Mouse (Mus musculus): ENCODE data around the gene Plek2.
A peak's percentile ranks its signal among the peaks of the same experiment; 100 is the strongest.
"Not testable (repeated sequence)": the region's sequence is repeated elsewhere in the genome, so short reads cannot be mapped to it uniquely, and the experiment has no call there.

Gene Plek2

GRCm38 (mm10) chr12:78906707-78907162 is at the start of gene Plek2:
Gene Plek2 (minus strand): TSS chr12:78906964.
- DNase-seq (ENCODE audit: low spot score in 2 of 2), result no peak

GRCm38 (mm10) chr12:78956405-78956804 is 49.6 kb upstream of the Plek2 start:
- no peak for DNase-seq (ENCODE audit: low spot score in 2 of 2)

DNA sequence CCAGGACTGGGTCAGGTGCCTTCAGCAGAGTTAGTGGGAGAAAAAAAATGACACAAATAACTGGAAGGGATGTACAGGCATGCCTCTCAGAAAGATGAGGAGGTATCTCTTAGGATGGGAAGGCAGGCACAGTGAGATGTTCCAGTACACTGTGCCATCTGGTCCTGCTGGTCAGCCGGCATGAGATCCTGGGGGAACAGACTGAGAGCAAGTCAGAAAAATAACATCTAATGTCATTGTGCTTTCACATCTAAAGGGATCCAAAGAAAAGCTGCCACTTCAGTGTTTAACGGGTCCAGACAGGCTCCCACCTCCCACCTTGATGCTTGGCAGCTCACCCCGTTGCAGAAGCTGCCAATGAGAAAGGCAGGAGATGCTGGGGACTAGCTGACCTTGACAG is 45.7 kb upstream of the Plek2 start:
- DNase-seq (ENCODE audit: low spot score in 2 of 2), result peak in 1 of 2 experiments; percentile 9

DNA sequence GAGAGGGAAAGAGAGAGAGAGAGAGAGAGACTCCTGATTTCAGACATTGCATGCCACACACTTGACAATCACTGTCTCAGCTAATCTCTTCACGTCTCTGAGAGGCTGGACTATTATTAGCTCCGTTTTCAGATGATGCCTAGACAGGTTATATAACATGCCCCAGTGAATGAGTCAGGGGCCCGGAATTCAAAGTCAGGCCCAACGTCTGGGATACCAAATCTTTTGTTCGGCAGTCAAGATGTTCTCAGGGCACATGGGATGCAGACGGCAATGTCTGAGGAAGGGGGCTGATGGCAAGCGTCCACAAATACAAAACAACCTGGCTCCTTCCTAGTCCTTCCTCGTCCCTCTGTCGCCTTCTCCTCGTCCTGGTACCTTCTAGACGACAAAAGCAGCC is 45.3 kb upstream of the Plek2 start:
- peak; percentile 8 for DNase-seq (ENCODE audit: low spot score in 2 of 2)

DNA sequence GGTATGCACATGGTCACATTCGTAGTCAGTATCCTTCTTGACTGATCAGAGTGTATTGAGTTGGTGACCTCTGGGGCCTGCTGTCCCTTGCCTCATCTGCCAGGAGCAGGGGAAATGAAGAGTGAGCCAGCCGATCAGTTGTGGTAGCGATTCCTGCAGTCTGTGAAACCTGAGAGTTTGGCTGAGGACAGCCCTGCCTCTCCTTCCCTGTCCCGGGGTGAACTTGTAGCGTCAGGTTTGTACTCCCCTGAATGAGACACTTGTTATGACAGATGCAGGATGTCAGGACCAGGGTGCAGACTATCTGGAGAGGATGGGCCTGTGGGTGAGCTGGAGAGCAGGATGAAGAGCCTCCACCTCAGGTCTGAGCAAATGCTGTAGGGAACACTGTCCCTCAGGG is 40.9 kb upstream of the Plek2 start:
- no peak for DNase-seq (ENCODE audit: low spot score in 2 of 2)

GRCm38 (mm10) chr12:78947161-78947560 is 40.4 kb upstream of the Plek2 start:
- no peak for DNase-seq (ENCODE audit: low spot score in 2 of 2)

GRCm38 (mm10) chr12:78942931-78943330 is 36.2 kb upstream of the Plek2 start:
- no peak for DNase-seq (ENCODE audit: low spot score in 2 of 2)

DNA sequence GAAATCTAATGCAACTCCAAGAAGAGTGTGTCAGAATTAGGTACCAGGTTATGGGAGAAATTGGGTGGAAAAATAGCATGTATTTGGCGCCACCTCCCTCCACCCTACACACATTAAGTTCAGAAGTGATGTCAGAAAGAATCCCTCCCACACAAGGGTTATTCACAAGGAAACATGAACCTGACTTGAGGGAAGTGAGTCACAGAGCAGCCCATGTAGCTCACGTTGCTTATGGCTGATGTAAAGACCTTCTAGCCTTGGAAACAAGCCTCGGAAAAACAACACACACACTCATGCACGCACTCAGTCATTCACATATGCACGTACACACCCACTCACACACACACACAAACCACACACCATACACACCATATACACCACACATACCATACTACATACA is 33.3 kb upstream of the Plek2 start:
- no peak for DNase-seq (ENCODE audit: low spot score in 2 of 2)

GRCm38 (mm10) chr12:78939393-78940037 is 32.8 kb upstream of the Plek2 start:
- no peak for DNase-seq (ENCODE audit: low spot score in 2 of 2)

DNA sequence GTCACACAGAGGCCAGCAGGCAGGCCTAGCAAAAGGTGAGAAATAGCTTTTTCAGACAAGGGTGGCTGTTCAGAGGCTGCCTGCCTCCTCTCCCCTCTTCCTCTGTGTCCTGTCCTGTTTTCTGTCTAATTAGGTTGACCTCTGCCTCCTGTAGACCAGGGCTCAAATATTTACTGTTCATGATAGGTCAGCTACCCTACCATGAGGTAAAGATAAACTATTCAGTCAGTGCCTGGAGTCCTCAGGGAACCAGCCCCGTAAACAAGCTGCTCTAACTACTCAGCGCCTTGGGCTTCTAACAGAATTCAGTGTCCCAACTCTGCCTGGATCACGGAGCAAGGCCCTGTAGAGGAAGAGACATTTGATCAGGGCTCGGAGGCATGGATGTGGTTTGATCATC is 29.7 kb upstream of the Plek2 start:
- DNase-seq (ENCODE audit: low spot score in 2 of 2), result no peak

GRCm38 (mm10) chr12:78929900-78930299 is 23.1 kb upstream of the Plek2 start:
- DNase-seq (ENCODE audit: low spot score in 2 of 2), result no peak

GRCm38 (mm10) chr12:78927287-78927686 is 20.5 kb upstream of the Plek2 start:
- DNase-seq (ENCODE audit: low spot score in 2 of 2), result no peak

DNA sequence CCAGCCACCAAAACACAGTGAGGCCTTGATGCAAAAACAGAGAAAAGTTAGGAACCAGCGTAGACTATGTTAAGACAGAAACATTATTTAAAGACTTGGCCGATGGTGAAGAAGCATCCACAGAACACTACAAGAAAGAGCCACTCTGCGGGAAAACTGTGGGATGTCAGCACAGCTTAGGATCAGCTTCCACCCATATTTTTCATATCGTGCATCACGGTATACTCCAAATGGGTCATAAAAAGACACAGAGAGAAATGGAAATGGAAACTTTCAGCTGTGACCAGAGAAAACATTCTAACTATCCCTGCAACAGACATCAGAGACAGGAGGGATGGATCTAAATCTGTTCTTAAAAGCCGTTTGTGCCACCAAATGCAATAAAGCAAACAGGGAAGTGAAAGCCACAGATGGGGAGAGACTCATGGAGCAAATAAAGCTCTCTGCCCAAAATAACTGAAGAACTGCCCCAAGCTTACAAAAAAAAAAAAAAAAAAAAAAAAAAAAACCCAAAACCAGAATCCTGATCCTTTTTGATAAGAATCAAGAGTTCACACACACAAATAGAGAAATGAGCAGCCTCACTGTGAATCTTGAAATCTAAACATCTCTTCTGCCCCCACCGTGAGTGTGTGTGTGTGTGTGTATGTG is 16.9 kb upstream of the Plek2 start:
- DNase-seq (ENCODE audit: low spot score in 2 of 2), result peak in 1 of 2 experiments; percentile 17

- not testable (repeated sequence) for DNase-seq (ENCODE audit: low spot score in 2 of 2)
Observed at GRCm38 (mm10) chr12:78922977-78923376, 16.2 kb upstream of the Plek2 start.

DNA sequence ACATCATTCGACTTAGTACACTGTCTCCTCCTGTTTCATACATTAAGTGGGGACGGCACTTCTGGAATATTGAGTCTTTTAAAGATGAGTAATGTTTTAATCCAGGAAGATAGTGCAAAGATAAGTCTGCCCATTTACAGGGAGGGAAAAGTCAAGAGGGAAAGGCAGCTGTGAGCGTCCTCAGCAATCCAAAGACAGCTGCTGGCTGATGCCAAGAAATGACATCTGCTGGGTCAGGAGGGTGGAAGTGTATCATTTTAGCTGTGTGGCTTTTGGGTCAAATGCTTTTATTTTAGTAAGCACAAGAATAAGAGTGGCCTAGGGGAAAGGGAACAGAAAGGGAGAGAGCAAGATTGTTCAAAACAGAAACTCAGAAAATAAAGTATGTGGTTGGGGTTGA is 15.3 kb upstream of the Plek2 start:
- no peak for DNase-seq (ENCODE audit: low spot score in 2 of 2)

GRCm38 (mm10) chr12:78921421-78921820 is 14.7 kb upstream of the Plek2 start:
- DNase-seq (ENCODE audit: low spot score in 2 of 2), result no peak

- peak; percentile 75 for DNase-seq (ENCODE audit: low spot score in 2 of 2)
Observed at GRCm38 (mm10) chr12:78919079-78919712, 12.4 kb upstream of the Plek2 start.

DNA sequence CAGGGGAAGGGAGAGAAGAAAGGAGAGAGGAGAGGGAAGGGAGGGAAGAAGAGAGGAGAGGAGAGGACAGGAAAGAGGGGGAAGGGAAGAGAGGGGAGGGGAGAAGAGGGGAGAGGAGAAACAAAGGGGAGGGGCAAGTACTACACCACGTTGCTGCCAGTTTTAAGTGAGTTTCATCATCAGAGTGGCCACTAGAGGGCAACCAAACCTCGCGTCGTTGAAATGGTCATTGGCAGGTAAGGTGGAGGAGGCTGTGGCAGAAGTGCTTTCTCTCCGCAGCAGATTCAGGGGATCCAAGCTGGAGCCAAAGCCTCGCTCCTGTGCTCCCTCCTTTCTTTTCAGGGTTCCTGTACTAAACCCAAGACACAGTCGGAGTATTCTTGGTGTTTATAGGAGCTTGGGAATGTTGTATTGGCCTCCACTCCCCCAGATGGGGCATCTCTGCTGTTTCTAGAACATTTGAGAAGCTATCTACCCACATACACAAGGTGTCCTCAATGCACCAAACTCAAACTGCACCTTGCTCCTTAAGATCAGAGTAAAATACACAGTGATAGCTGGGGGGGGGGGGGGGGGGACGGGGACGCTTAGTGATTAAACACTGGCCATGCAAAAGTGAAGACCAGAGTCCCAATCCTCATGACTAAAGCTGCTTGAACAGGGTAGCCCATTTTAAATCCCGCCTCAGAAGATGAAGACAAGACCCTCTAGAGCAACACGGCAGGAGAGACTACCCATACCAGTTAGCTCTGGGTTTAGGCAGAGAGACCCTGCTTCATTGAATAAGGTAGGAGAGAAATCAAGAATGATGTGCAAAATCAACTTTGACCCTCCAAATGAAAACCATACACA is 11.7 kb upstream of the Plek2 start:
- peak; percentile 91 to 92 for DNase-seq (ENCODE audit: low spot score in 2 of 2)

DNA sequence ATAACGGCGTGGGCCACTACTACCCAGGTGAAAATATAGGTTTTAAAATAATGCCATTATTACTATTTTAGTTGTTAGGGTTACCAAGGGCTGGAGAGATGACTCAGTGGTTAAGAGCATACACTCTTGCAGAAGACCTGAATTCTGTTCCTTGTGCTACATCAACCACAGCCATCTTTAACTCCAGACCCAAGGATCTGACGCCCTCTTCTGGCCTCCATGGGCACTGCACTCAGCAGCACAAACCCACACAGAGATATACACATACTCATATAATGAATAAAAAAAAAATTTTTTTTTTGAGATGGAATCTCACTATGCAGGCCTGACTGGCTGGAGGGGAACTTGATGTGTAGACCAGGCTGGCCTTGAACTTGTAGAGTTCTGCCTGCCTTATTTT is 9.5 kb upstream of the Plek2 start:
- DNase-seq (ENCODE audit: low spot score in 2 of 2), result no peak

DNA sequence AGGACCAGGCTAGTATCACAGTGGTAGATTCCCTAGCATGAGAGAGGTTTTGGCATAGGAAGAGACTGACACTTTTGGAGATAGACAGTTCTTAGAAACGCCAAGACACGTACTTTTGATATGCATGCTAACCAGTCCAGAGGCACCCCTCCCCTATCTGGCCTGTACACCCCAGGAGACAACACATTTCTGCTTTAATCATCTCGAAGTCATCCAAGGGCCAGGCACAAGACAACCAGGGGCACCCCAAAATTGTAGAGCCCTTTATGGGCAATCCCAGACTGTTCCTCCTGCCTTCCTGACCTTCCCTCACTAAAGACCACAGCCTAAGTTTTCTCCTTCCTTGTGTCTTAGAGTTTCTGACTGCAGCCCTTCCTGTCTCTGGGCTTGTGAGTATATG is 8.8 kb upstream of the Plek2 start:
- DNase-seq (ENCODE audit: low spot score in 2 of 2), result no peak

DNA sequence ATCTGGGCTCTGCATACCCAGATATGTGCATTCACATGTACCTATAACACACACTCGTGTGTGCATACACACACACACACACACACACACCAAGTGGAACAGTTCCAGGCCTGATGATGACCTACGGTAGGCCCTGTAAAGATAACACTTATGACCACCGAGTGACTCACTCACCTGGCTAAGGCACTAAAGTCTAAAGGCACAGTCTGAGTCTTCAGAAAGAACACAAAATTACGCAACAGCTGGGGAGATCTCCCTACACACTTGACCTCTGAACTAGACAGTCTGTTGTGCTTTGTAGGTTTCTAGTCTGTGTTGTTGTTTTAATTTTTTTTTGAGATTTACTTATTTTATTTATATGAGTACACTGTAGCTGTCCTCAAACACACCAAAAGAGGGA is 7.7 kb upstream of the Plek2 start:
- DNase-seq (ENCODE audit: low spot score in 2 of 2), result no peak

All from right cerebral cortex, adult 2 months (tissue).